Mouse (Mus musculus) left cerebral cortex, adult 8-10 months (tissue): ENCODE measurements at regions not wholly inside any gene's neighbourhood (a gene's known extent, or its start where the extent isn't known, plus 50 kb on each side); places are given as distances from the start of the nearest gene placed in this dataset.

Experiments
- DNase-seq, 2 experiments: peaks; one replicate each; pipeline ENCODE4 v3.0.0; 2022; ENCODE audit warnings: low spot score in 2 of 2

GRCm38 (mm10) chr7:124671117-124671516 is 688.4 kb downstream of the Hs3st4 start:
- DNase-seq, result peak in 1 of 2 experiments; percentile 57

GRCm38 (mm10) chr7:124676854-124677515 is 694.3 kb downstream of the Hs3st4 start:
- DNase-seq, result no peak

GRCm38 (mm10) chr7:124680561-124680960 is 697.9 kb downstream of the Hs3st4 start:
- DNase-seq, result no peak

- DNase-seq, result peak in 1 of 2 experiments; percentile 90
Measured at GRCm38 (mm10) chr7:124681212-124681611, 698.5 kb downstream of the Hs3st4 start.

GRCm38 (mm10) chr7:124681820-124682219 is 699.2 kb downstream of the Hs3st4 start:
- peak in 1 of 2 experiments; percentile 46 for DNase-seq

GRCm38 (mm10) chr7:124685424-124685823 is 702.8 kb downstream of the Hs3st4 start:
- DNase-seq, result peak in 1 of 2 experiments; percentile 32

GRCm38 (mm10) chr7:124704163-124704824 is 721.6 kb downstream of the Hs3st4 start:
- DNase-seq, result peak in 1 of 2 experiments; percentile 73

- DNase-seq, result no peak
Measured at GRCm38 (mm10) chr7:124707143-124707542, 724.5 kb downstream of the Hs3st4 start.

GRCm38 (mm10) chr7:124708771-124709485 is 726.3 kb downstream of the Hs3st4 start:
- DNase-seq, result peak; percentile 36 to 82

GRCm38 (mm10) chr7:124720927-124721326 is 723.5 kb upstream of the Kdm8 start:
- DNase-seq, result no peak

- DNase-seq, result no peak
Measured at GRCm38 (mm10) chr7:124742086-124742485, 702.4 kb upstream of the Kdm8 start.

- peak in 1 of 2 experiments; percentile 25 for DNase-seq
Measured at GRCm38 (mm10) chr7:124746321-124746720, 698.2 kb upstream of the Kdm8 start.

GRCm38 (mm10) chr7:124748396-124748795 is 696.1 kb upstream of the Kdm8 start:
- DNase-seq, result peak in 1 of 2 experiments; percentile 88

GRCm38 (mm10) chr7:124759084-124759483 is 685.4 kb upstream of the Kdm8 start:
- DNase-seq, result peak in 1 of 2 experiments; percentile 22

GRCm38 (mm10) chr7:124777822-124778221 is 666.7 kb upstream of the Kdm8 start:
- DNase-seq, result no peak

- no peak for DNase-seq
Measured at GRCm38 (mm10) chr7:124782816-124783215, 661.7 kb upstream of the Kdm8 start.

GRCm38 (mm10) chr7:124784995-124785394 is 659.5 kb upstream of the Kdm8 start:
- no peak for DNase-seq

- DNase-seq, result no peak
Measured at GRCm38 (mm10) chr7:124785896-124786295, 658.6 kb upstream of the Kdm8 start.

- DNase-seq, result peak; percentile 34 to 91
Measured at GRCm38 (mm10) chr7:124788781-124789180, 655.7 kb upstream of the Kdm8 start.

- DNase-seq, result no peak
Measured at GRCm38 (mm10) chr7:124803101-124803500, 641.4 kb upstream of the Kdm8 start.

GRCm38 (mm10) chr7:124834692-124835091 is 609.8 kb upstream of the Kdm8 start:
- DNase-seq, result no peak

GRCm38 (mm10) chr7:124836531-124836930 is 607.9 kb upstream of the Kdm8 start:
- peak in 1 of 2 experiments; percentile 65 for DNase-seq
